Mouse (Mus musculus) gastrocnemius, postnatal 25 days (tissue): ENCODE results near the gene Amer2. TPM values are rescaled to one million over a fixed set of nuclear protein-coding genes. Genes with fewer than 3 reads are reported as not detected.
"Not testable (repeated sequence)": the region's sequence is repeated elsewhere in the genome, so short reads cannot be mapped to it uniquely, and the experiment has no call there.

ENCODE experiments used
- DNase-seq: peaks from one replicate; pipeline ENCODE4 v3.0.0; 2022
- long read RNA-seq, 2 experiments: library from polyadenylated mRNA; stranded (forward); transcript quantifications; one replicate each; pipeline ENCODE4 v2.0.0; 2021
- total RNA-seq, 2 experiments: library from RNA; stranded (reverse); gene quantifications; 1 replicate in 1 of 2; 2 replicates in 1 of 2; pipeline ENCODE4 v1.2.3; 2021

Amer2 gene
- under 1 TPM; 0.03 to 0.05 TPM for total RNA-seq
- long read RNA-seq, experiment 1, result 0 reads
- long read RNA-seq, experiment 2, result 0 reads

DNA sequence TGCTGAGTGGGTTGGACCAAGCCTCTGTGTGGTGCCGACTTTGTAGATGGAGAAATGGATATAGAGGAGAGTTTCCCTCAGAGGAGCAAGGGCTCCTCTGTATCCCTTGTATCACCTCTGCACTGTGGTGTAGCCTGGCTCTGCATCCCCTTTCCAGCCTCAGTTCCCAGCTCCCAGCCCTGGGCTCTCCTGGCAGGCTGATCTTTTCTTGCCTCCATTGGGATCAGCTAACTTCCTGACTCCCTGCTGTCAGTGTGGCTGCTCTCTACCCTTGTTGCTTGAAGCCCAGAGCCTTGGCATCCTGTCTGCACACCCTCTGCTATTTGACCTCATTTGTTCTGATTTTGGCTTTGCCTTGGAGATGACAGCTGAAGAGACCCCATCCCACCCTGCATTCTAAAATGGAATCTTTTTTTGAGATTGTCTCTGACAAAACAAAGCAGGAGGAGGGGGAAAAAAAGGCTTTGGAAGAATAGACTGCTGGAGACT, at the start of gene Amer2:
Gene Amer2 (plus strand): TSS at position 439 of the 489 bp plus-strand sequence.
- no peak for DNase-seq

- not testable (repeated sequence) for DNase-seq
Measured at GRCm38 (mm10) chr14:60340001-60340400, 33.1 kb upstream of the Amer2 start.

GRCm38 (mm10) chr14:60340570-60340969, 32.5 kb upstream of the Amer2 start:
- no peak for DNase-seq

GRCm38 (mm10) chr14:60345326-60345876, 27.7 kb upstream of the Amer2 start:
- no peak for DNase-seq

DNA sequence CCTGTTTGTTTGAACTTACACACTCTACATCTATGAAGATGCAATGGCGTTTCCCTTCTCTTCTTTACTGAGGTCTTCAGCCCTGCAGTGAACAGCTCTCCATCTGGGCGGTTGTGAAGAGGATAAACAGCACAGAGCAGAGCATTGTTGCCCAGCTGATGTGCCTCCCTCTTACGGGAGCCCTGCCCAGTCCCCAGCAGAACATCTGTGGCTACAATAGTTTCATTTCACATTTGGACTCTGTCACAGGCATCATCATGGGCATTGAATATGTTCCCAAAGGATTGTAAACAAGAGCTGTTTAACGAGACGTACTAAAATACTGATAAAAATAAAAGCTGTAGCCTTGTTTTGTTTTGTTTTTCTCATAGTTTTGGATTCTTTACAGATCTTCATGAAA, 14.7 kb upstream of the Amer2 start:
- no peak for DNase-seq

DNA sequence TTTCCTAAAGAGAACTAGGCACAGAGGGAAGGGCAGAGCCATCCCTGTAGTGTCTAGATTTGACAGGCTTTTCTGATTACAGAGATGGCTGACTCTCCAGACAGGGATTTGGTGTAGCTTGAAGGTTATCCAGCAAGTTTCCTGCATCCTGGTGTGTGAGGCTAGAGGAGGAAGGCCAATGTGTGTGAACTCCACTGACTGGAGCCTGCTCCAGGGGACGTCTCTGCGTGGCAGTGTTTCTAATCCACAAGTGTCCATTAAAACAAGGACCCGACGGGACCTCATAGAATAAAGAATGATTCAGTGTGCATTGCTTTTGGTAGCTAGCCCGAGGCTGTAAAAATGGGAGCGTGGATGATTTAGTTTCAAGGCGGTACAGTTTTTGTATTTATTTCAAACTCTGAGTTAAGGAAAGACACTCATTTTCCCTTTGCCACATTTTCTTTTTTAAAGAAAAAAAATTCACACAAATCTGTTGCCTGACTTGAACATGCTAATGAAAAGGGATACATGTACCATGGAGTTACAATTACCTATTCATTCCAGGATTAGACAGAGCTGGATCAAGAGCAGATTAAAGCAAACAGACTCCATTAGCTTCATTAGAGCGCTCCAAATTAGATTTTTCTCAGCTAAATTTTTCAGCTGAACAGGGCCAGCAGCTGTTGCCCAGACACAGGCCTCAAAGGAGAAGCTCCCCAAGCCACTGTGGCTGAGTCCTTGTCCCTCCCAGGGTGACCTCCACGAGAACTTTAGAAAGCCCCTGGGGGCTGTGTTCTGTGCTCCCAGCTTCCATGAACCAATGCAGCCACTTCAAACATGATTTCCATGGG, 11.5 kb upstream of the Amer2 start:
- no peak for DNase-seq

DNA sequence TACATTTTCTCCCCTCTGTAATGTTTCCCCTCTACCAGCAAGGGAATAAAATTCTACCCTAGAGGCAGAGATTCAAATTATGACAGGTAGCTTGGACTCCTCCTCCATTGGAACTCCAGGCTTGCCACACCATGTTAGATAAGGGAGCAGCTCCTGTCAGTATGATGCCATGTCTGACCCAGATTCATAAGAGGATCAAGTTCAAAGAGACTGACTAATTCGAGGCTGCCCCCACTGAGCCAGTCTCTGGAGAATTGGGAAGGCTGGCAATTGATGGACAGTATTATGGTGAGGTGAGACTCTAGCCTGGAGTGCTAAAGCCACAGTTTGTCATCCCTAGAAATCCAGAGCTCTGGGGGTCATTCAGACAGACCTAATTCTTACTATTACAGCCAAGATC, 6.3 kb upstream of the Amer2 start:
- no peak for DNase-seq

GRCm38 (mm10) chr14:60368769-60369666, 4.0 kb upstream of the Amer2 start:
- DNase-seq, result no peak

- no peak for DNase-seq
Measured at GRCm38 (mm10) chr14:60369667-60370315, 3.3 kb upstream of the Amer2 start.

- DNase-seq, result no peak
Measured at GRCm38 (mm10) chr14:60377107-60377506, 4.0 kb downstream of the Amer2 start.

GRCm38 (mm10) chr14:60377546-60377945, 4.5 kb downstream of the Amer2 start:
- DNase-seq, result no peak

DNA sequence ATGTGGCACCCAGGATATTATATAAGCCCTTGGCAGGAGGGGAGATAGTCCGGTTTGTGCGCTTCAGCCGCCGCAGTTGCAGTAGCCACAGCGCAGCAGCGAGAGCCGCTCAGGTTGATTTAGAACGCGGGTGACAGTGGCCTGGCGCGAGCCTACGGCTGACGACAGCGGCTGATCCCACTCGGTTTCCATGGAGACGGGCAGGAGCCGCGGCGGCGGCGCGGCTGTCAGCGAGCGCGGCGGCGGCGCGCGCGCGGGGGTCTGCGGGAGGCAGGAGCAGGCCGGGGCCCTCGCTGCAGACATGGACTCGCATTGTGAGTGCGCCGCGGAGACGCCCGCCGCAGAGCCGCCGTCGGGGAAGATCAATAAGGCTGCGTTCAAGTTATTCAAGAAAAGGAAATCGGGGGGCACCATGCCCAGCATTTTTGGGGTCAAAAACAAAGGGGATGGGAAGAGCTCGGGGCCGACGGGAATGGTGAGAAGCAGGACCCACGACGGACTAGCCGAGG, 5.1 kb downstream of the Amer2 start:
- peak; percentile 16 for DNase-seq

GRCm38 (mm10) chr14:60378566-60379322, 5.7 kb downstream of the Amer2 start:
- DNase-seq, result no peak

GRCm38 (mm10) chr14:60379323-60379957, 6.4 kb downstream of the Amer2 start:
- DNase-seq, result no peak

GRCm38 (mm10) chr14:60379958-60380330, 6.9 kb downstream of the Amer2 start:
- DNase-seq, result no peak

DNA sequence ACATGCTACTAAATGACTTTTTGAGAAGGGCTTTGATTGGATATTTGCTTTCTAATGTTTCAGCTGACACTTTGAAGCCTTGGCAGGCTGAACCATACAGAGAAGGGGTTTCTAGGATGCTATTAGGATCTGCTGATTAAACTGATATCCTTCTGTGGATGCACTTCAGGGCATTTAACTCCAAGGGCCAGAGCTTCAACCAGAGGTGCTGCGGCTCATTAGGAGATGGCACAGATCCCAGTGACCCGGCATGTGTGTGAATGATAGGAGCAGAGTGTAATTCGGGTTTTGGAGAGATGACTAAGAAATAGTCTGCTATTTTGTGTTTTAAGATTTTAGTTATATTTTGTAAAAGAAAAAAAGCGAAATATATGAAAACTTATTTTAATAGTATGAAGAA, 8.6 kb downstream of the Amer2 start:
- no peak for DNase-seq

DNA sequence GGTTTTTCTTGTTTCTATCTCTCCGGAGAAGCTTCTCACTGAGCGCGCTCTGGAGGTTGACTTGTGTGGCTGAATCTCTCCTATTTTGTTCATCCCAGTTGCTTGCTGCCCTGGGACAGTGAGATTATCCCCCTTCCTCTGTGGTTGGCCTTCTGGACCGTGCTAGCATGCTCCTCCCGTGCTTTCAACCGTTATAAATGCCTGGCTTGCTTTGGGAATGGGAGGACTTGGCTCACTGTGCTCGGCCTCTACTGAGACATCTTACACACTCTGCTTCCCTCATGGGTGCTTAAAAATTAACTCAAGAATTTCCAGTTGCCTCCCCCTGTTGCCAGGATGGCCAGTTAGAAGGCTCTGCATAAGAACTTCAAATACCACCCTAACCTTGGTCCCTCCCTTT, 10.8 kb downstream of the Amer2 start:
- DNase-seq, result no peak

- no peak for DNase-seq
Measured at GRCm38 (mm10) chr14:60384269-60384668, 11.2 kb downstream of the Amer2 start.

DNA sequence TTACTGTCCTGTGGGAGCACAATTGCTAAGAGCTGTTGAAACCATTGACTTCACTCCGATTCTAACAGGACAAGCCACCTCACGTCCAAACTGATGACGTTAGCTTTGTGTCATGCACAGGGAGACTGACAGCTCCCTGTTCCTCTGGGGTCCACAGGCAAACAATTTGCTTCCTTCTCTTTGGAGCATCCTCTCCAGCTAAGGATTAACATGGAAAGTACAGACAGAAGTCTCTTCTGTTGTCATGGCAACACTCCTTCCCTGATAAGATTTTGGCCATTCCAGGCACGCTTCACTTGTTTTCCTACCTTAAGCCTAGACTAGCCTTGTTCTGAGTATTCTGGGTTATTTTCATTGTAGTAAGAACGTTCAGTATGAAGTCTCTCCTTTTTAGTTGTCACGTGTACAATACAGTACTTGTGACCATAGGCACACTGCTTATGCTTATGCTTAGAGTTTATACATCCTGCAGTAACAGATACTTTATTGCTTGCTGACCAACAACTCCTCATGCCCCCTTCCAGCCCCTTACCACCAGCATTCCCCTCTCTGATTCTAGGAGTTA, 12.1 kb downstream of the Amer2 start:
- DNase-seq, result no peak
